Mouse (Mus musculus) CH12F3 (cell line): ENCODE results near the gene Mrgpra2b.
"Not testable (repeated sequence)": the region's sequence is repeated elsewhere in the genome, so short reads cannot be mapped to it uniquely, and the experiment has no call there.

Experiments used
- in situ Hi-C: fragments of 300-500 bp; cut with MboI; formaldehyde crosslinking; loops from 2 replicates; pipeline ENCODE4 v1.14.3; 2020; ENCODE audit warnings: low sequenced_read_pairs

The Mrgpra2b gene

DNA sequence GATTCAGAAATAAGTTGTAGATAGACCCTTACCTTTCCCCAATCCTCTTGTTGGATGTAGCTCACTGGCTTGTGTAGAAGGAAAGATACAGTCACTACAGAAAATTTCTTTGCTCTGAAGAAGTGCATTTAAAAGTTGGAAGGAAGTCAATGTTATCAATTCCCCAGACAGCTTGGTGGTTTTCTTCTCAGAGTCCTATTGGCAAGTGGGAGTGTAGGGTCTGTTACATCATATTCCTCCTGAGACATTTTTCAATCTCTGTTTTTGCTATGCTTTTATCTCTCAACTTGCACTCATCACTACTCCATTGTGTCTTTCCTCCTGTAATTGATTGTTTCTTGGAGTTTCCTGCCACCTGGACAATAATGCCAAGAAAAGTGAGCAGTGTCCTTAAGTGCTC is at the start of gene Mrgpra2b:
Mrgpra2b (minus strand) TSS at position 101 of the 400 bp plus-strand sequence.
- in situ Hi-C loops = no loop called here

DNA sequence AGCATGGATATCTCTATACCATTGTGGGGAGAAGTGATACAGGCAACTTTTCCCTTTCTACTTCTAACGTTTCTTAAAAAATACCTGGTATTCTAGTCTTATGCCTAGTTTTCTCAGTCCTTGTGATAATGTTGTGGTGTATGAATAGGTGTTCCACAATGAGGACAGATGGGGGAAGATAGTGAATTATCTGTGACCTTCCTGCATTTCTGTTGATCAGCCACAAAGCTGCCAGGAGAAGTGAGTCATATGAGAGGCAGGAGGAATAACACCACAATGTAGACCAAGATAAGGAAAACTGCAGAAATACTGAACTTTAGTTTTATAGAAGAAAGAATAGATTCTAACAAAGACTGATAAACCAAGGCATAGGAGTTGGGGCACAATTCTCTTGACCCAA is 12.3 kb downstream of the Mrgpra2b start:
- in situ Hi-C loops = no loop called here

DNA sequence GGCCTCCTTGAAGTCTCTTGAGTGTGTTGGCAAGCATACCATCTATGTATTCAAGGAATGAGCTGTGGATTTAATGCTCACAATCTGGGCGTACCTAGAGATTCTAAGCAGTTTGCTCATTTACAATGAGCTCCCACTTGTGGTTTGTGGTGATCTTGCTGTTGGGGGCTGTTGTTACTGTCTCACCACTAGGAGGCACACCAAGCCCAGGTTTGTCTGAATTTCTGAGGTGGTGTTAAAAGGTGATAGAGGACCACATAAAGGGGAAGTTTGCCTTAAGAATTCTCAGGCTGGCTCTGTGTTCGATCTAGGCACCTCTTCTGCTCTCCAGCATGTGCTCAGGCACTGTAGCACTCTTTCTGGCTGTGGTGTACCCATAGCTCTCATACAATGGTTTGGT is 13.6 kb downstream of the Mrgpra2b start:
- in situ Hi-C loops = no loop called here

DNA sequence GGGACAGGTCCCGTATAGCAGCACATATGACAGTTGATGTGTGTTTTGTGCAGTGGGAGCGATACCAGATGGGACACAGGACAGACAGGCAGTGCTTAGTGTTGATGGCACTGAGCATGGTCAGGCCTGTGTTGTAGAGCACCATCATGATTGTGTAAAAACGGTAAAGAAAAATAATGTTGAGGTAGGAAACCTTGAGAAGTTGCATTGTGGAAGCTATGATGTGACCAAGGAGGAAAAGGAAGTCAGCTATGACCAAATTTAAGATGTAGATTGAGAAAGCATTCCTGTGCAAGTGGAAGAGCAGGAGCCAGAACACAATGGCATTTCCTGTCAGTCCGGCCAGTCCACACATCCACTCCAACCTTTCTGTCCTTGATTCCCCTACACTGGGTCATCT is 25.7 kb downstream of the Mrgpra2b start:
- in situ Hi-C loops = no loop called here

- in situ Hi-C loops = not testable (repeated sequence)
Measured at GRCm38 (mm10) chr7:47491266-47491665, 37.4 kb downstream of the Mrgpra2b start.

- in situ Hi-C loops = not testable (repeated sequence)
Measured at GRCm38 (mm10) chr7:47489438-47489837, 39.2 kb downstream of the Mrgpra2b start.

GRCm38 (mm10) chr7:47483181-47483580 is 45.5 kb downstream of the Mrgpra2b start:
- in situ Hi-C loops = not testable (repeated sequence)

- in situ Hi-C loops = not testable (repeated sequence)
Measured at GRCm38 (mm10) chr7:47473904-47474303, 54.8 kb downstream of the Mrgpra2b start.

DNA sequence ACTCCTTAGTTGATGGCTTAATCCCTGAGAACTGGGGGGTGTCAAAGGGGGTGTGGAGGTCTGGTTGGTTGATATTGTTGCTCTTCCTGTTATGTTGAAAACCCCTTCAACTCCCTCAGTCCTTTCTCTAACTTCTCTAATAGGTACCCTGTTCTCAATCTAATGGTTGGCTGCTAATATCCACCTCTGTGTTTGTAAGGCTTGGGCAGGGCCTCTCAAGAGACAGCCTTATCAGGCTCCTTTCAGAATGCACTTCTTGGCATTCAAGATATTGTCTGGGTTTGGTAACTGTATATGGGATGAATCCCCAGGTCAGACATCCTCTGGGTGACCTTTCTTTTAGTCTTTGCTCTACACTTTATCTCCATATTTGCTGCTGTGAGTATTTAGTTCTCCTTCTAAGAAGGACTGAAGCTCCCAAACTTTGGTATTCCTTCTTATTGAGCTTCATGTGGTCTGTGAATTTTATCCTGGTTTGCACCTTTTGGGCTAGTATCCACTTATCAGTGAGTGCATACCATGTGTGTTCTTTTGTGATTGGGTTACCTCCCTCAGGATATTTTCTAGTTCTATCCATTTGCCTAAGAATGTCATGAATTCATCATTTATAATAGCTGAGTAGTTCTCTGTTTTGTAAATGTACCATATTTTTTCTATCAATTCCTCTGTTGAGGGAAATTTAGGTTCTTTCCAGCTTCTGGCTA is 63.2 kb downstream of the Mrgpra2b start:
- in situ Hi-C loops = not testable (repeated sequence)

DNA sequence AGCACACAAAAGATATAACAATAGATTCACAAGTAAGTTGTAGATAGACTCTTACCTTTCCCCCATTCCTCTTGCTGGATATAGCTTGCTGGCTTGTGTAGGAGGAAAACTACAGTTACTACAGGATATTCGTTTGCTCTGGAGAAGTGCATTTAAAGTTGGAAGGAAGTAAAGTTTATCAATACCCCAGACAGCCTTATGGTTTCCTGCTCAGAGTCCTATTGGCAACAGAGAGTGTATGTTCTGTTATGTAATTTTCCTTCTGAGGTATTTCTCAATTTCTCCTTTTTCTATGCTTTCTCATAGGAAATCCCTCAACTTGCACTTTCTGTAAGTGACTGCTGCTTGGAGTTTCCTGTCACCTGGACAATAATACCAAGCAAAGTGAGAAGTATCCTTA is 76.6 kb downstream of the Mrgpra2b start, which contains the start of gene Mrgpra2a:
Mrgpra2a (minus strand) TSS at position 125 of the 400 bp plus-strand sequence.
- in situ Hi-C loops = not testable (repeated sequence)

GRCm38 (mm10) chr7:47445729-47446128 is 82.9 kb downstream of the Mrgpra2b start:
- in situ Hi-C loops = not testable (repeated sequence)

DNA sequence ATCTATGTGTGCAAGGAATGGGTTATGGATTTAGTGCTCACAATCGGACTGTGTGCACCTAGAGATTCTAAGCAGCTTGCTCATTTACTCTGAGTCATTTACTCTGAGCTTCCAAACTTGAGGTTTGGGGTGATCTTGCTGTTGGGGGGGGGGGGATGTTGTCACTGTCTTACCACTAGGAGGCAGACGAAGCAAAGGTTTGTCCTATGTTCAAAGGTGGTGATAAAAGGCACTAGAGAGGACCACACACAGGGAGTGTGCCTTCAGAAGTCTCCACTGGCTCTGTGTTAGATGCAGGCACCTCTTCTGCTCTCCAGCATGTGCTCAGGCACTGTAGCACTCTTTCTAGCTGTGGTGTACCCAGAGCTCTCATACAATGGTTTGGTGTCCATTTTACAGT is 92.2 kb downstream of the Mrgpra2b start:
- in situ Hi-C loops = not testable (repeated sequence)

GRCm38 (mm10) chr7:47427815-47428508 is 100.7 kb downstream of the Mrgpra2b start:
- in situ Hi-C loops = not testable (repeated sequence)
